Mouse (Mus musculus) erythroid progenitor cell, adult 5-6 weeks (primary cell): ENCODE data around the gene Zbtb9. TPM values are rescaled to one million over a fixed set of nuclear protein-coding genes. Genes with fewer than 3 reads are reported as not detected.
A peak's percentile ranks its signal among the peaks of the same experiment; 100 is the strongest.

ENCODE experiments used
- ATAC-seq: replicated peaks from 2 replicates; pipeline ENCODE4 v1.8.0; 2016; ENCODE audit warnings: moderate number of reproducible peaks, mild to moderate bottlenecking, moderate TSS enrichment, inconsistent platforms; ENCODE audit not compliant: poor library complexity, low FRiP score, severe bottlenecking
- total RNA-seq, 2 experiments: library from RNA; stranded (forward) in 1 of 2; stranded (reverse) in 1 of 2; fragments of 150-400 nt in 1 of 2; fragments of 186-747, 209-891 nt in 1 of 2; gene quantifications; 2 replicates each; pipeline versions ENCODE4 v1.2.3 to v1.2.4; 2015 to 2017; ENCODE audit warnings: low replicate concordance in 2 of 2

Gene Zbtb9
- total RNA-seq, 2 experiments from 2014 or later = 8.1 TPM; not detected in 1

DNA sequence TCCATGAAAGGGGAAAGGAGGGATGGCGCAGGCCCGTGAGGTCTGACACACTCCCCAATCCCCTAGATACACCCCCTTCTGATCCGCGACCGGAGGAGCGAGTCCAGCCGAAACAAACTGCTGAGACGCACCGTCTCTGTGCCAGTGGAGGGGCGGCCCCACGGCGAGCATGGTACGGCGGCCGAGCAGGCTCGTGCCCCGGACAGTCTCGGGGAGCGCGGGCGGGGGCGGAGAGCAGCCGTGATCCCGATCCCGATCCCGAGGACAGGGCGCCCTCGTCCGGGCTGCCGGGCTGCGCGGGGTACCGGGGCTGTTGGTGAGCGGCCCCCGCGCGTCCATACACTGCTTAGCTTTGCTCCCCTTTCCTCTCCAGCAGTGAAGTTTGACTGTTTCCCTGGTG lies 26.4 kb upstream of the Zbtb9 start:
- ATAC-seq = peak; percentile 62

DNA sequence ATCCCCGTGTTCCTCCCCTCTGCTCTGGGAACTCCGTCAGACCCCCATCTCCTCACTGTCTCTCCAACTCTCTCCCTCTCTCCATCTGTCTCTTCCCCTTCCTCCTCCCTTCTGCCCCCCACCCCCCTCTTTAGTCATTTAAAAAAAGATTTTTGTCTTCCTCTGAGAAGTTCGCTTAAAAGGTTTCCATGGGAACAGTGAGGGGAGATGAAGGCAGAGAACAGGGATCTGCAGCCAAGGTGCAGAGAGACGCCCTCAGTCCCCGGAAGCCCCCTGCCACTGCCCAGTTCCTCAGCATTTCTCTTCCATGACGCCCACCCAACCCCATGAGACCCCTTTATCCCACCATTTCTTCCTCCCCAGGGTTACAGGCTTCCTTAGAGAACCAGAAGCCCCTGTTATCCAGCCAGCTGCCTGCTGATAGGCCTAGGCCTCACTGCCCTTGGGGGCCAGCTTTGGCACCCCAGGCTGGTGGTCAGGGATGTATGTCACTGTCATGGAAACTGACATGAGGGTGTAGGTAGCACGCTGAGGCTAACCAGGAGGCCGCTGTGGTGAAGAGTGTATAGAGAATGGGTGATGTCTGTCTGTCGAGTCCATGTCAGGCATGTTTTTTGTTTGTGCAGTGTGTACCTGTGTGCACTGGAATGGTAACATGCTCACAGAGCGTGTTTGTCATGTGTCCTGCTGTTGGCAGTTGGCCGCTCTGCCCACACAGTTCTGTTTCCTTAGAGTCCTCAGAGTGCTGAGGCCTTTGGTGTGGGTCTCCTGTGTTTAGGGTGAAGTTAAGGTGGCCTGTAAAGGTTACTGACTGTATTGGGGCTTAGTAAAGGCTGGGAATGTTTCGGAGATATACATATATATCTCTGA lies 25.5 kb upstream of the Zbtb9 start:
- ATAC-seq = no peak

DNA sequence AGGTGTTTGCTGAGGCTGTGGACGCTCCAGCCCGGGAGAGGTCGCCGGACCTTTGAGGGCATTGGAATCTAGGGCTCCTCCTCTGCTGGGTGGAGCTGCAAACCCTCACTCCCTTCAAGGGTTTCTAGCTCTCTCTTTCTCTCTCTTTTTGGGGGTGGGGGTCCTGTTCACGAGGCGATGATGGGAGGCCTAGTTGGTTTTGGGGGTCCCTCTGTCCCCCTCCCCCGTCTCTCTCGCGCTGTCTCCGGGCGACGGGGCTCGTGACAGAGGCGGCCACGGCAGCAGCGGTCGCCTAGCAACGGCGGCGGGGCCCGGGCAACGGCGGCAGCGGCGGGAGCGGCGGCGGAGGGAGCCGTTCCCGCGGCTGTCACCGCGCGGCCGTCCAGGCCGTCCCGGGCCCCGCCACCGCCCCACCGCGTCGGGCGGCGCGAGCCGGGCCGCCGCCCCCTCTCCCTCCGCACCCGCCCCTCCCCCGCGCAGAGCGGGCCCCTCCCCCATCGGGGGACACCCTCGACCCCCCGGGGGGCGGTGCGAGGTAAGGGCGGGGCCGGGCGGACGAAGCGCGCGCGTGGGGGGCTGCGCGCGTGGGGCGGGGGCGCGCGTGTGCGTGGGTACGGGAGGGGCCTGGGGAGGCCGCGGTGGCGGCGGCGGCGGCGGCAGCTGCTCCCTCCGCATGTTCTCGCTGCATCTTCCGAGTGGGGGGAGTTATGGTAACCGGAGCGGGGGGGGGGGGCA lies 24.5 kb upstream of the Zbtb9 start:
- peak; percentile 64 for ATAC-seq

DNA sequence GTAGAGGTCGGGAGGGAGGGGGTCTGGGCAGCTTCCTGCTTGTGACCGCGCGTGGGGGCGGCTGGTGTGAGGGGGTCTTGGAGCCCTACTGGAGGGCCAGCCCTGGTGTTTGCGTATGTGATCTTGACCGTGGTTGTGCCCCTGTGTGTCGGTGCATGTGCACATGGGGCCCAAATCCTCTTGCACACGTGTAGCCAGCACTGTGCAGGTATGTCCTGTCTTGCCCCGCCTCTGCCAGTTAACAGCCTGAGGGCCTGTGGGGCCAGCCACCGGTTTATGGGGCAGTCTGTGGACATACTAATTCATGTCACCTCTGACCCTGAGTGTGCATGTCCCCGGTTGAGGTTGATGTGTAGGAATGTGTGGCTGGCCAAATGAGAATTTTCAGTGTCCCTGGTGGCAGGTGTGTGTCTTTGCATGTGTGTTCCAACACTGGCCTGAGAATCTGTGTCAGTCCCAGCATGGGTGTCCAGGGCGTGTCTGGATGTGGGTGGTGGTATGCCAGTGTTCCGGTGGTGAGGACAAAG lies 23.9 kb upstream of the Zbtb9 start:
- ATAC-seq = peak; percentile 46

DNA sequence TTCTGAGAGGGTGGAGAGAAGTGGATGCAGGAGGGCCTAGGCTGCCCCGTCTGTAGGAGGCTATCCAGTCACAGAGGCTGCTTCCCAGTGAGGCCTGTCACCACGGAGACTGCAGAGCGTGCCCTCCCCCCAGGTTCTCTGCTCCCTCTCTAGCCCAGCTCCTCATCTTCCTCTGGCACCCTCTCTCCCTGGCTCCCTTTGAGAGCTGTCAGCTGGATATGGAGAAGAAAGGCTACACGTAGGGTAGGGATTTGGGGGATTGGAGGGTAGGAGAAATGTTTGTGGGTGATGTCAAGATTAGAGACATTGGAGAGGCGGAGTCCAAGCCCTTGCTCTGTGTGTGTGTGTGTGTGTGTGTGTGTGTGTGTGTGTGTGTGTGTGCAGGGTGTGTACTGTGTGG lies 23.1 kb upstream of the Zbtb9 start:
- ATAC-seq = no peak

DNA sequence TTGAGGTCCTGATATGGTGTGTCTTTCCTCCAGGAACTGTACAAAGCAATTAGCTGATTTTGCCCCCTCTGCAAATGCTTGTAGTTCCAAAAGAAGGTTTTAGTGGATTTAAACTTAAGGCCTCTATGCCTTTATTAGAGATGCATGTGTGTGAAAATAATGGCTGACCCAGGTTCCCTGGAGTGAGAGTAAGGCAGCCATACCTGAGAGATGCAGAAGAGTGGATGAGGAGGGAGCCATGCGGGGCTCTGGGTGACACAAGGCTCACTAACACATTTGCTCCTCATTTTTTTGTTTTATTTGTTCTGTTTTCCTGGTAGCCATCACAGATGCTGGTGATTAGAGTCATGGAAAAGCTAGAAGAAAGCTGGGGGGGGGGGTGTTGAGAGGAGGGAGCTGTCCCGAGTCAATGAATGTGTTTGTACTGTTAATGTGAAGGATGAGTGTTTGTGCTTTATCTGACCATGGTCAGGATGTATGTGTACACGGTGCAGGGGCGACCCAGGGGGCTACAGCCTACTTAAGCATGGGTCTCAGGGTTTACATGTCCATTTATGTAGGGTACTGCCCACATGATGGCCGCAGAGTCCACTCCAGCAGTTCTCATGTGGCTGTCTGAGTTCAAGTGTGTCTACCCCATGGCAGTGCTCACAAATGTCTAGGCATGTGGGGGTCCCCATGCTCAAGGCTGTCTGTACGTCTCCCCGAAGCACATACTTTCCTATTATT lies 22.2 kb upstream of the Zbtb9 start:
- no peak for ATAC-seq

DNA sequence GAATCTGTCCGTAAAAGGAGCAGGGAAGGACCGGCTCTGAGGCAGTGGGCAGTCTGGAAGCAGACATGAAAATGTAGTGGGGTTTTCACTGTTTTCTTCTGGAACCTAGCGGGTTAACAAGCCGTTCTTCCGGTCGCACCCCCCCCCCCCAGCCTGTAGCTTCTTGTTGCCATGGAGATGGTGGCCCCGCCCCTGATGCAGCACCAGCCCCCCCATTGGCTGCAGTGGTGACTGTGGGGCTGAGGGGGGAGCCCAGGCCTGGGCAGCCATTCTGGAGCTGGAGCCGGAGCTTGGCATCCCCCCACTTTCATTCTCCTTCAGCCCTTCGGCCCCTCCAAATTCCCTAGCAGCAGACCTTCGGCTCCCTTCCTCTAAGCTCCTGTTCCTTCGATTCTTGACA lies 21.6 kb upstream of the Zbtb9 start:
- ATAC-seq = no peak

DNA sequence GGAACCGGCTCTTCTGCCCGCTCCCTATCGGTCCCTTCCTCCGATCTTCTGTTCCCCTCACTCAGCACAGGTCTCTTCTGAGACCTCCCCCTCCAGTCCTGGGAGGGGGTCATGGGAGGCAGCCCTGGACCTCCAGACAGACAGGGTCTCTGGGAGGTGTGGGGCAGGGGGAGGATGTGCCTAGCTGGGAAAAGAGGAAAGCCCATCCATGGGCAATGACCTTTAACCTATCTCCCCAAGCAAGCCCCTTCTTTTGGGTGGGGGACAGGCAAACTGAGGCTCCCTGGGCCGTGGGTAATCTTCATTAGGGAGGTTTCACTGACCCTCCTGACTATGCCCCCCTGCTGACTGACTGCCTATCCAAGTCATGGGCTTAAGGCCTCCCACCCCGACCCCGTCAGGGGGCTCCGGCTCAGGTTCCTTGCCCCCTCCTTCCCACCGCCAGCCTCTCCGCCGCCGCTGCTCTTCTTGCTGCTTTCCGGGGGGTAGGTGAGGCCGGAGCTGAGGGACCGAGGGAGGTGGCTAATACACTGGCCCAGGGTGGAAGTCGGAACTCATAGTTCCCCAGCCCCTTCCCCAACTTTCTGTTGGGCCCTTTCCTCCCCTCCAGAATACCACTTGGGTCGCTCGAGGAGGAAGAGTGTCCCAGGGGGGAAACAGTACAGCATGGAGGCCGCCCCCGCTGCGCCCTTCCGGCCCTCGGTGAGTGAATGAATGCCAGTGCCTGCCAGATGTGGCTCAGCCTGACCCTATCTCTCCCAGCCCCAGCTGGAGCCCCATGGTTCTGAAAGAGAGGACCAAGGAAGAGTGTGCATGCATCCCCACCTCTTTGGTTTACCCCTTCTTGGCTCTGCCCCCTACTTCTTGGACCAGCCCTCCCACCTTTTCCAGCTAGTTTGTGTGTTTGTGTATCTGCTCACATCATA lies 20.8 kb upstream of the Zbtb9 start:
- no peak for ATAC-seq

DNA sequence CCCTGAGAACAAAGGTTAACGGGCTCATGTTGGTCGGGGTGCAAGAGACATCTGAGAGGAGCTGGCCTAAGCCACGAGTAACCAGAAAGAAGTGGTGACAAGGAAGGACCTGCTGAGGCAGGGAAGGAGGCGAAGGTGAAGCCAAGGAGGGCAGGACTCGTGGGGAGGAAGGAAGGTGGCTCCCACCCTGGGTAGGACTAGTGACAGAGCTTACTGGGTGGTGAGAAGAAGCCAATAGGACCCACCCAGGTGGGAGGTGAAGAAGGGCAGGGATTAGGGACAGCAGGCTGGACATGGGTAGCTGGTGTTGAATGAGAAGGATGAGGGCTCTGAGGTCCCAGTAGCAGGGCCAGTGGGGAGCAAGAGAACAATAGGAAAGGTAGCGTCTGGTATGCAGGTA lies 19.8 kb upstream of the Zbtb9 start:
- no peak for ATAC-seq

DNA sequence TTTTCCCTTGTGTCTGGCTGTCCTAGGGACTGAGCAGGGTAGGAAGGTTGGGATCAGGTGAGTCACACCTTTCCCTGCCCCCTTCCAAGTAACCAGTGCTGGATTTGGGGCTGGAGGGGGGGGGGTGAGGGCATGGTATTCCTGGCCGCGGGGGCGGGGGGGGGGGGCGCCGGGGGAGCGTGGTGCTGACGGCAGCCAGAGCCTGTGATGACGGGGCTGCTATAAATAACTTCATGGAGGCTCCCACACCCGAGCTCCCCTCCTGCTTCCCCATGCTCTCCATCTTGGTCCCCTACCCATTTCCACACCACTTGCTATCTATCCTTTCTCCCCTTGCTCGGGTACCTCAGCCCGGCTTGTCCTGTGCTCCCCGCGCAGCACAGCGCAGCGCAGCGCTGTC lies 19.2 kb upstream of the Zbtb9 start:
- no peak for ATAC-seq

DNA sequence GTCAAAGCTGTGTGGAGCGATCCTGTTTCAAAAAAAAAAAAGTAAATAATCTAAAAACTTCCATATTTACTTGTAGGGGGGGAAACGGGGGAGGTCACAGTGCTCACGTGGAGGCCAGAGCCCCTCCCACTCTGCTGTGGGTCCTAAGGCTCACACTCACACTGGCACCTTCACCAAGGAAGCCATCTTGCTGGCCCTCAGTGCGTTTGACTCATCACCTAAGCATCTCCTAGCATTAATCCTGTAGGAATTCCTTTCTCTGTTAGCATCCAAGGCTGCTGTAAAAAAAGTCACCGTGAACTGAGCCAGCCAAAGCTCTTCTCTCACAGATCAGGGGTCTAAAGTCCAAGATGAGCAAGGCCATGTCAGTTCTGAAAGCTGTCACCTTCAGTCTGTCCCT lies 16.7 kb upstream of the Zbtb9 start:
- peak; percentile 44 for ATAC-seq

DNA sequence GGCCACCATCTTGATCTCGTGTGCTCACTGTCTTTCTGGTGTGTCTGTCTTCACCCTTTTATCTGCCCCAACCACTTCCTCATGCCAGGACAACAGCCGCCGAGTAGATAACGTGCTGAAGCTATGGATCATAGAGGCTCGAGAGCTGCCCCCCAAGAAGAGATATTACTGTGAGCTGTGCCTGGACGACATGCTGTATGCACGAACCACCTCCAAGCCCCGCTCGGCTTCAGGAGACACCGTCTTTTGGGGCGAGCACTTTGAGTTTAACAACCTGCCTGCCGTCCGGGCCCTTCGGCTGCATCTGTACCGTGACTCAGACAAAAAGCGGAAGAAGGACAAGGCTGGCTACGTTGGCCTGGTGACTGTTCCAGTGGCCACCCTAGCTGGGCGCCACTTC lies 16.1 kb upstream of the Zbtb9 start:
- peak; percentile 88 for ATAC-seq

DNA sequence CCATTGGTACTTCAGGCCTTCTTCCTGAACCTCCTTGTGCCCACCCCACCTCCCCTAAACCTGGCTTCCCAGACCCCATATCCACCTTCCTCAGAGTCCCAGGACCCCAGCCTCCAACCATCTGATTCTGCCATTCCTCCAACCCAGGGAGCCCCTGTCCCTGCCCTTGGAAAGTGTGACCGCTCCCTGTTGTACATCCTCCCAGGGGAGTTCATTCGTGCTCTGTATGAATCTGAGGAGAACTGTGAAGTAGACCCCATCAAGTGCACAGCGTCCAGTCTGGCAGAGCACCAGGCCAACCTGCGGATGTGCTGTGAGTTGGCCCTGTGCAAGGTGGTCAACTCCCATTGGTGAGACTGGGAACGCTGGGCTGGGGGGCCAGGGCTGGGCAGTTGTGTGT lies 15.1 kb upstream of the Zbtb9 start:
- ATAC-seq = no peak

DNA sequence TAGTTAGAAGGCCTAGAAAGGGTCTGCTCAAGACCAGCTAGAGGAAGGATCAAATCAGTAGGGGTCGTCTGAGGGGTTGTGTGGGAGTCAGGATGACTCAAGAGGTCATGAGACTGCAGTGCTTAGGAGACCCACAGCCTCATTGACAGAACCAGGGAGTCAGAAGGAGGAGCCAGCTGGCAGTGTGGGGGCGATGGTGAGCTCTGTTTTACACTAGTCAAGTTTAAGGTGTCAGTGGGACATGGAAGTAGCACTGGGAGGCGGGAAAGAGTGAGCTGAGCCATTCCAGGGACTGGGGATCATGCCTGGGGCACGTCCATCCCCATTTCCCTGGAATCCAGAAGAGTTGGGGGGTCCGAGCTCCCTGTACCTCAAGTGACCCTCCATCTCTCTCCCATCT lies 14.1 kb upstream of the Zbtb9 start:
- ATAC-seq = no peak

DNA sequence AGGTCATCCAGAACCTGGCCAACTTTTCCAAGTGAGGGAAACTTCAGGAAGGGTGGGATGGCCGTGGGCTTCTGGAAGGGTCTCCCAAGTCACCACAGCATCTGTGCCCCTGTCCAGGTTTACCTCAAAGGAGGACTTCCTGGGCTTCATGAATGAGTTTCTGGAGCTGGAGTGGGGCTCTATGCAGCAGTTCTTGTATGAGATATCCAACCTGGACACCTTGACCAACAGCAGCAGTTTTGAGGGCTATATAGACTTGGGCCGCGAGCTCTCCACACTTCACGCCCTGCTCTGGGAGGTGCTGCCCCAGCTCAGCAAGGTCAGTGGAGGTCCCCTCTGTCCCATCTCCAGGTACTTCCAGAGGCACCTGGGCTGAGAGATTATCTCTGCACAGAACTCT lies 13.2 kb upstream of the Zbtb9 start:
- no peak for ATAC-seq

DNA sequence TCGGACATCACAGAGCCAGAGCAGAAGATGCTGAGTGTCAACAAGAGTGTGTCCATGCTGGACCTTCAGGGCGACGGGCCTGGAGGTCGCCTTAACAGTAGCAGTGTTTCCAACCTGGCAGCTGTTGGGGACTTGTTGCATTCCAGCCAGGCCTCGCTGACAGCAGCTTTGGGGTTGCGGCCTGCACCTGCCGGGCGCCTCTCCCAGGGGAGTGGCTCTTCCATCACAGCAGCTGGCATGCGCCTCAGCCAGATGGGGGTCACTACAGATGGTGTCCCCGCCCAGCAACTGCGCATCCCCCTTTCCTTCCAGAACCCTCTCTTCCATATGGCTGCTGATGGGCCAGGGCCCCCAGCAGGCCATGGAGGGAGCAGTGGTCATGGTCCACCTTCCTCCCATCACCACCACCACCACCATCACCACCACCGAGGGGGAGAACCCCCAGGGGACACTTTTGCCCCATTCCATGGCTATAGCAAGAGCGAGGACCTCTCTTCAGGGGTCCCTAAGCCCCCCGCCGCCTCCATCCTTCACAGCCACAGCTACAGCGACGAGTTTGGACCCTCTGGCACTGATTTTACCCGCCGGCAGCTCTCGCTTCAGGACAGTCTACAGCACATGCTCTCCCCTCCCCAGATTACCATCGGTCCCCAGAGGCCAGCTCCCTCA lies 11.3 kb upstream of the Zbtb9 start:
- no peak for ATAC-seq

DNA sequence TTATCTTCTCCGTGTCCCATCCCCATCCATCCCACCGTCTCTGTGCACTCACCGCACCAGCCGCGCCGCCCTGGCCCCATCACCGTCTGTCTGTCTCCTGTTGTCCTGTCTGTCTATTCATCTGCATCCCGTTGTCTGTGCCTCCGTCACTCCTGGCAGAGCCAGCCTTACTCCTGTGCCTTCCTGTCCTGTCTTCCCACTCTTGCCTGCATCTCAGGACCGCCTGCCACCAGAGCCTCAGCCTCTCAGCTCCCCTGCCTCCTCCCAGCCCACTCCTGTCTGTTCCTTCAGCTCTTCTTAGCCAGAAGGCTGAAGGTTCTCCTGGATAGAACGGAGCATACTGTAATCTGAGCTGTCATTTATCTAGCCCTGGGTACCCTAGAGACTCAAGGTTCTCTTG lies 6.0 kb upstream of the Zbtb9 start:
- no peak for ATAC-seq

DNA sequence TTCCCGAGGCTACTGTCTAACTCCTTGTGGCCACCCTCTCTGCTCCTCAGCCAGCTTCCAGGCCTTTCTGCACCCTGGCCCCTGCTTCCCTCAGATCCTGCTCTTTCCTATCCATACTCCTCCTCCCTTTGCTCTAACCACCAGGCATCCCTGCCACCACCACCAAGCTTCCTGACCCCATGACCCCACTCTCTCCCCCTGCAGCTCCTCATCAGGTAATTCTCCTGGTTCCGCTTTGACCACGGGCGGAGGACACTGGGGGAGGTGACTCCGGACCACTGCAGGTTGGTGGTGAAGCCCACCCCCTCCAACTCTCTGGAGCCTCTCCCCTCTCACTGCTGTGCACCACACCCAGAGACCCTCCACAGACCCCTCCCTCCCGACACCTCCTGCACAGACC lies 5.5 kb upstream of the Zbtb9 start:
- no peak for ATAC-seq

DNA sequence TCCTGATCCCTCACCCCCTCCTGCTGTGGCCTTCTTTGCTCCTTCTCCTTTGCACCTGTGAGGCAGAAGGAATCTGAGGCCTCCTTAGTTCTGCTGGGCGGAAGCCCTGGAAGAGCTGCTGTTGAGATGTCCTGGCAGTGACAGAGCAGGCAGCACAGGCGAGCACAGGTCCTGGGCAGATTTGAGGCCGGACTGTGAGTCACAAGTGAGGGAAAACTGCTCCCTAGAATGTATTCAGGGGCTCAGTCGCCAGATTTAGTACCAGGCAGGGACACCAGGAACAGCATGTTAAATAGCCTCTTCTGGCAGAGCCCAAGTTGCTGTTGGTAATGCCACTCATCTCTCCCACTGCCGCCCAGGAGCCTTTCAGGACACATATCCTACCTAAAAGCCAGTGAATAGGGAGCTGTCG lies 4.8 kb upstream of the Zbtb9 start:
- no peak for ATAC-seq
